Mouse (Mus musculus) CH12.LX (cell line): ENCODE measurements around the gene Specc1l. TPM values are rescaled to one million over a fixed set of nuclear protein-coding genes. Genes with fewer than 3 reads are reported as not detected.

Experiments used
- DNase-seq: peaks from one replicate; pipeline ENCODE4 v3.0.0-alpha.2; 2013; ENCODE audit errors: extremely low read depth
- H3K27ac ChIP-seq: 2 replicates; pipeline ENCODE4 v1.5.1; 2012; ENCODE audit warnings: low read depth, mild to moderate bottlenecking, control low read depth, moderate library complexity; ENCODE audit not compliant: insufficient read depth
- H3K27me3 ChIP-seq: replicated peaks from 2 replicates; pipeline ENCODE3; 2012; ENCODE audit warnings: inconsistent platforms
- H3K36me3 ChIP-seq, 2 experiments: replicated peaks in 1 of 2; 2 replicates each; pipeline versions ENCODE3 to v1.6.1; 2012; ENCODE audit warnings: inconsistent platforms in 1 of 2, low read length in 1 of 2, mild to moderate bottlenecking in 1 of 2, mixed read lengths in 1 of 2, moderate library complexity in 1 of 2; ENCODE audit not compliant: control insufficient read depth in 1 of 2, insufficient read depth in 1 of 2
- H3K4me1 ChIP-seq, 2 experiments: 2 replicates each; pipeline ENCODE4 v1.6.1; 2012; ENCODE audit warnings: inconsistent platforms in 1 of 2, moderate library complexity in 1 of 2; ENCODE audit not compliant: insufficient read depth in 2 of 2, control insufficient read depth in 1 of 2
- H3K4me2 ChIP-seq: 2 replicates; pipeline ENCODE4 v1.6.1; 2012; ENCODE audit warnings: low read depth, mild to moderate bottlenecking, control low read depth; ENCODE audit not compliant: poor library complexity, insufficient read depth, severe bottlenecking
- H3K4me3 ChIP-seq, 3 experiments: fragments of 150-350 bp in 1 of 3; sonication (generic) in 1 of 3; replicated peaks in 1 of 3; 2 replicates each; pipeline versions ENCODE3 to v1.5.1; 2011 to 2012; ENCODE audit warnings: low read depth in 2 of 3, low read length in 2 of 3, mild to moderate bottlenecking in 2 of 3, moderate library complexity in 2 of 3, control low read depth in 1 of 3, improper control_type of control experiment in 1 of 3, inconsistent platforms in 1 of 3, mixed read lengths in 1 of 3; ENCODE audit not compliant: poor library complexity in 1 of 3
- H3K79me2 ChIP-seq: replicated peaks from 2 replicates; pipeline ENCODE4 v1.6.1; 2012; ENCODE audit warnings: mild to moderate bottlenecking, moderate library complexity; ENCODE audit not compliant: control insufficient read depth, poor library complexity, insufficient read depth, severe bottlenecking; ENCODE audit errors: extremely low read depth
- H3K9ac ChIP-seq: 2 replicates; pipeline ENCODE4 v1.6.1; 2012; ENCODE audit warnings: low read depth, mild to moderate bottlenecking, control low read depth, moderate library complexity; ENCODE audit not compliant: insufficient read depth
- H3K9me3 ChIP-seq: replicated peaks from 2 replicates; pipeline ENCODE3; 2012; ENCODE audit warnings: low read length, inconsistent platforms, mixed read lengths
- BHLHE40 ChIP-seq: IDR thresholded peaks from 2 replicates; pipeline ENCODE4 v1.6.1; 2011; ENCODE audit warnings: mild to moderate bottlenecking, low read depth, low read length, improper control_type of control experiment
- CHD1 ChIP-seq: IDR thresholded peaks from 2 replicates; pipeline ENCODE4 v1.6.1; 2012; ENCODE audit warnings: low read depth, low read length, improper control_type of control experiment, inconsistent platforms
- CHD2 ChIP-seq: IDR thresholded peaks from 2 replicates; pipeline ENCODE4 v1.6.1; 2011; ENCODE audit warnings: low read length, improper control_type of control experiment
- E2F4 ChIP-seq: IDR thresholded peaks from 2 replicates; pipeline ENCODE4 v1.6.1; 2011; ENCODE audit warnings: low read depth, low read length, improper control_type of control experiment; ENCODE audit not compliant: insufficient replicate concordance
- ELF1 ChIP-seq: IDR thresholded peaks from 2 replicates; pipeline ENCODE4 v1.6.1; 2014; ENCODE audit warnings: low read depth, mild to moderate bottlenecking, inconsistent platforms, low read length, improper control_type of control experiment
- EP300 ChIP-seq: IDR thresholded peaks from 2 replicates; pipeline ENCODE4 v1.6.1; 2011; ENCODE audit warnings: low read length, improper control_type of control experiment
- GABPA ChIP-seq: IDR thresholded peaks from 2 replicates; pipeline ENCODE4 v1.6.1; 2012; ENCODE audit warnings: low read depth, low read length, improper control_type of control experiment, inconsistent platforms; ENCODE audit not compliant: insufficient replicate concordance
- HCFC1 ChIP-seq: IDR thresholded peaks from 2 replicates; pipeline ENCODE4 v1.6.1; 2012; ENCODE audit warnings: low read depth, mild to moderate bottlenecking, inconsistent platforms, low read length, improper control_type of control experiment
- IRF4 ChIP-seq: IDR thresholded peaks from 2 replicates; pipeline ENCODE4 v1.6.1; 2014; ENCODE audit warnings: low read depth, mild to moderate bottlenecking, inconsistent platforms, low read length, improper control_type of control experiment
- JUND ChIP-seq: conservative IDR thresholded peaks from 2 replicates; pipeline ENCODE4 v1.6.1; 2011; ENCODE audit warnings: low read depth, low read length, improper control_type of control experiment
- MAX ChIP-seq: IDR thresholded peaks from 2 replicates; pipeline ENCODE4 v1.6.1; 2011; ENCODE audit warnings: low read length, improper control_type of control experiment
- MAZ ChIP-seq: IDR thresholded peaks from 2 replicates; pipeline ENCODE4 v1.6.1; 2012; ENCODE audit warnings: low read depth, mild to moderate bottlenecking, inconsistent platforms, low read length, improper control_type of control experiment, moderate library complexity
- MEF2A ChIP-seq: IDR thresholded peaks from 2 replicates; pipeline ENCODE4 v1.6.1; 2014; ENCODE audit warnings: low read depth, mild to moderate bottlenecking, inconsistent platforms, low read length, improper control_type of control experiment, borderline replicate concordance
- MXI1 ChIP-seq: IDR thresholded peaks from 2 replicates; pipeline ENCODE4 v1.6.1; 2011; ENCODE audit warnings: mild to moderate bottlenecking, low read depth, low read length, improper control_type of control experiment
- MYC ChIP-seq: IDR thresholded peaks from 2 replicates; pipeline ENCODE4 v1.6.1; 2011; ENCODE audit warnings: low read depth, mild to moderate bottlenecking, improper control_type of control experiment, low read length
- NRF1 ChIP-seq: IDR thresholded peaks from 2 replicates; pipeline ENCODE4 v1.6.1; 2014; ENCODE audit warnings: low read depth, mild to moderate bottlenecking, inconsistent platforms, low read length, improper control_type of control experiment, moderate library complexity
- PAX5 ChIP-seq: IDR thresholded peaks from 2 replicates; pipeline ENCODE4 v1.6.1; 2012; ENCODE audit warnings: low read length, inconsistent platforms, mixed read lengths
- POLR2A ChIP-seq: IDR thresholded peaks from 2 replicates; pipeline ENCODE4 v1.6.1; 2011; ENCODE audit warnings: low read depth, mild to moderate bottlenecking, improper control_type of control experiment, low read length
- POLR2AphosphoS2 ChIP-seq: IDR thresholded peaks from 2 replicates; pipeline ENCODE4 v1.6.1; 2011; ENCODE audit warnings: low read depth, low read length, improper control_type of control experiment
- RCOR1 ChIP-seq: conservative IDR thresholded peaks from 2 replicates; pipeline ENCODE4 v1.6.1; 2012; ENCODE audit warnings: low read depth, mild to moderate bottlenecking, inconsistent platforms, low read length, improper control_type of control experiment
- SMC3 ChIP-seq: IDR thresholded peaks from 2 replicates; pipeline ENCODE4 v1.6.1; 2011; ENCODE audit warnings: low read depth, low read length, improper control_type of control experiment
- TBP ChIP-seq: conservative IDR thresholded peaks from 2 replicates; pipeline ENCODE4 v1.6.1; 2011; ENCODE audit warnings: low read depth, low read length, improper control_type of control experiment
- TCF12 ChIP-seq: IDR thresholded peaks from 2 replicates; pipeline ENCODE4 v1.6.1; 2014; ENCODE audit warnings: low read depth, mild to moderate bottlenecking, inconsistent platforms, low read length, improper control_type of control experiment
- USF1 ChIP-seq: IDR thresholded peaks from 2 replicates; pipeline ENCODE4 v1.6.1; 2014; ENCODE audit warnings: low read depth, mild to moderate bottlenecking, inconsistent platforms, low read length, improper control_type of control experiment
- USF2 ChIP-seq: conservative IDR thresholded peaks from 2 replicates; pipeline ENCODE4 v1.6.1; 2011; ENCODE audit warnings: low read depth, low read length, improper control_type of control experiment
- ZC3H11A ChIP-seq: IDR thresholded peaks from 2 replicates; pipeline ENCODE4 v1.6.1; 2012; ENCODE audit warnings: low read depth, mild to moderate bottlenecking, inconsistent platforms, low read length, improper control_type of control experiment
- ZKSCAN1 ChIP-seq: IDR thresholded peaks from 2 replicates; pipeline ENCODE4 v1.6.1; 2012; ENCODE audit warnings: low read depth, inconsistent platforms, low read length, improper control_type of control experiment, borderline replicate concordance
- ZMIZ1 ChIP-seq: IDR thresholded peaks from 2 replicates; pipeline ENCODE4 v1.6.1; 2012; ENCODE audit warnings: low read depth, mild to moderate bottlenecking, inconsistent platforms, low read length, improper control_type of control experiment
- ZNF384 ChIP-seq: IDR thresholded peaks from 2 replicates; pipeline ENCODE4 v1.6.1; 2012; ENCODE audit warnings: low read depth, low read length, improper control_type of control experiment, inconsistent platforms
- dilution Hi-C: fragments of 300-500 bp; cut with MboI; formaldehyde crosslinking; loops from 2 replicates; pipeline ENCODE4 v1.14.3; 2020; ENCODE audit warnings: low sequenced_read_pairs; ENCODE audit not compliant: extremely low pct_unique_long_range_greater_than_20kb, extremely low pct_ligation_motif_present
- in situ Hi-C: fragments of 300-500 bp; cut with MboI; formaldehyde crosslinking; loops from 3 replicates; pipeline ENCODE4 v1.14.3; 2019; ENCODE audit warnings: low sequenced_read_pairs, low pct_ligation_motif_present, low pct_unique_long_range_greater_than_20kb, mixed read lengths
- polyA plus RNA-seq: library from polyadenylated mRNA; unstranded; fragments of >175 nt; gene quantifications from 2 replicates; pipeline ENCODE4 v1.2.1, GENCODE M21; 2012; ENCODE audit warnings: low read depth; ENCODE audit not compliant: insufficient read length
- total RNA-seq, 2 experiments: library from RNA; depleted of rRNA; stranded (reverse); fragments of 300-350 nt in 1 of 2; fragments of >200 nt in 1 of 2; gene quantifications; 2 replicates each; pipeline ENCODE4 v1.2.3; 2012 to 2014

Gene Specc1l
- total and polyA plus RNA-seq, 3 experiments: 18.6 to 25.1 (median 21.1) TPM

- Histone ChIP-seq H3K27me3 (no peaks in the 10 kb centered on the region), H3K4me2 (no peak overlapping the region), H3K27ac (no peak overlapping the region), H3K36me3 (peaks cover 29 to 81% of the 10 kb centered on the region in 2 experiments), H3K4me3 (no peak overlapping the region), H3K79me2 (peaks cover 10% of the 10 kb centered on the region), H3K9me3 (no peaks in the 10 kb centered on the region), H3K9ac (no peak overlapping the region), H3K4me1 (peaks cover 9 to 37% of the 10 kb centered on the region in 2 experiments)
- TF ChIP-seq ZKSCAN1 (no peak), E2F4 (no peak), ELF1 (no peak), SMC3 (no peak), NRF1 (no peak), MEF2A (no peak), BHLHE40 (no peak), ZC3H11A (no peak), HCFC1 (no peak), TBP (no peak), POLR2A (no peak), CHD1 (no peak), MYC (no peak), EP300 (no peak), CHD2 (no peak), TCF12 (no peak), USF1 (no peak), RCOR1 (no peak)
- no peak for DNase-seq
- dilution Hi-C loops (no loop called here), in situ Hi-C loops (no loop called here)
Measured at GRCm38 (mm10) chr10:75232612-75233155, 20.8 kb downstream of the Specc1l start.

GRCm38 (mm10) chr10:75233489-75233888 lies 21.6 kb downstream of the Specc1l start:
- in situ Hi-C loops: no loop called here

More at GRCm38 (mm10) chr10:75233489-75233888, 21.6 kb downstream of the Specc1l start:
- H3K9ac ChIP-seq: no peak overlapping the region
- peaks cover 29 to 78% of the 10 kb centered on the region in 2 experiments for H3K36me3 ChIP-seq
- peaks cover 10% of the 10 kb centered on the region for H3K79me2 ChIP-seq
- H3K9me3 ChIP-seq: no peaks in the 10 kb centered on the region
- H3K4me1 ChIP-seq: peaks cover 9 to 34% of the 10 kb centered on the region in 2 experiments
- dilution Hi-C loops: no loop called here
- H3K27ac ChIP-seq: no peak overlapping the region
- TF ChIP-seq GABPA (no peak), ZMIZ1 (no peak), POLR2AphosphoS2 (no peak), IRF4 (no peak), CHD2 (no peak), RCOR1 (no peak), PAX5 (no peak), MXI1 (no peak), E2F4 (no peak), NRF1 (no peak), MYC (no peak), ZNF384 (no peak), MAX (no peak), MAZ (no peak), USF2 (no peak), JUND (no peak)
- no peak overlapping the region for H3K4me3 ChIP-seq
- no peak overlapping the region for H3K4me2 ChIP-seq
- no peak for DNase-seq
- no peaks in the 10 kb centered on the region for H3K27me3 ChIP-seq
